Mouse (Mus musculus) hindbrain, embryonic 16.5 days (tissue): ENCODE data around the gene Chd5. TPM values are rescaled to one million over a fixed set of nuclear protein-coding genes. Genes with fewer than 3 reads are reported as not detected.

Experiments
- ATAC-seq: fragments of 200-750 bp; cut with Nextera tagmentation; 2 replicates; pipeline ENCODE4 v1.8.0; 2017; ENCODE audit warnings: moderate TSS enrichment, moderate library complexity
- H3K27ac ChIP-seq: fragments of 300-500 bp; sonication (generic); 2 replicates; pipeline ENCODE4 v1.5.1; 2014; ENCODE audit warnings: low read depth, mild to moderate bottlenecking, control low read depth, low read length, moderate library complexity
- H3K27me3 ChIP-seq: fragments of 300-500 bp; sonication (generic); replicated peaks from 2 replicates; pipeline ENCODE4 v1.6.1; 2014; ENCODE audit warnings: low read length; ENCODE audit not compliant: control insufficient read depth, insufficient read depth
- H3K36me3 ChIP-seq: fragments of 300-500 bp; sonication (generic); 2 replicates; pipeline ENCODE4 v1.6.1; 2014; ENCODE audit warnings: mild to moderate bottlenecking, low read length, moderate library complexity, mixed read lengths; ENCODE audit not compliant: control insufficient read depth, insufficient read depth
- H3K4me1 ChIP-seq: fragments of 300-500 bp; sonication (generic); 2 replicates; pipeline ENCODE4 v1.6.1; 2014; ENCODE audit warnings: low read depth, low read length; ENCODE audit not compliant: control insufficient read depth, insufficient read depth
- H3K4me2 ChIP-seq: fragments of 300-500 bp; sonication (generic); 2 replicates; pipeline ENCODE4 v1.6.1; 2014; ENCODE audit warnings: mild to moderate bottlenecking, low read length, control low read depth, moderate library complexity
- H3K4me3 ChIP-seq: fragments of 300-500 bp; sonication (generic); 2 replicates; pipeline ENCODE4 v1.5.1; 2014; ENCODE audit warnings: mild to moderate bottlenecking, low read length, control low read depth, moderate library complexity
- H3K9ac ChIP-seq: fragments of 300-500 bp; sonication (generic); 2 replicates; pipeline ENCODE4 v1.6.1; 2014; ENCODE audit warnings: low read depth, mild to moderate bottlenecking, control low read depth, low read length, moderate library complexity
- H3K9me3 ChIP-seq: fragments of 300-500 bp; sonication (generic); 2 replicates; pipeline ENCODE4 v1.6.1; 2014; ENCODE audit warnings: mild to moderate bottlenecking, low read length, moderate library complexity; ENCODE audit not compliant: control insufficient read depth
- WGBS: fragments of 180-500 bp; shearing (Covaris S2); extraction: QIAGEN DNeasy Blood & Tissue Kit; methylation state at CpG from one replicate; pipeline ENCODE4 v1.1.7; 2014; 5-methylcytosine and 5-hydroxymethylcytosine counted together
- polyA plus RNA-seq: library from polyadenylated mRNA; unstranded; fragments of >200 nt; fragmentation: Nextera tagmentation; extraction: Ambion mirVana; gene quantifications from 2 replicates; pipeline ENCODE4 v1.2.1, GENCODE M21; 2015

Chd5 gene
- polyA plus RNA-seq, 1 experiment from 2014 or later = 46.7 TPM

DNA sequence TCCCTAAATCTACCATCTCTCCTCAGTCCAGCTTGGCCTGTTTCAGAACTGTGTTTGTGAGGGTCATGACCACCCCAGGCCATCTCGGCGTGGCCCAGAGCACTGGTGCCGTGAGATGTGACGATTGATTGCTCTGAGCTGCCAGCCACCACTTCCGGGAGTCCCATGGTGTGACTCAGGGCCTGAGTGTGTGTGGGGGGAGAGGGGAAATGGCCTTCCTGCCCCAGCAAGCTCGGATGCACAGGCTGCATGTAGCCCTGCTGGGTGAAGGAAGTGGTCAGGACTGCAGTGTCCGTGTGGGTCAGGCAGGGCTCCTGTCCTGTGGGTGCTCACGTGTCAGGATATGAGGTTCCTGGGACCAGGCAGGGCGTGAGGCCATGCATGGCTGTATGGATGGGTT lies 23.7 kb downstream of the Chd5 start:
- Histone ChIP-seq H3K4me3 (no peak overlapping the region), H3K4me2 (no peak overlapping the region), H3K36me3 (peaks cover 14% of the 10 kb centered on the region; the same call in 1 of the 2 replicates), H3K27ac (no peak overlapping the region), H3K9me3 (no peaks in the 10 kb centered on the region), H3K9ac (no peak overlapping the region), H3K4me1 (peaks cover 8% of the 10 kb centered on the region), H3K27me3 (no peaks in the 10 kb centered on the region)
- whole genome bisulfite sequencing = 78% methylated on average over 9 of the region's 9 CpGs
- no peak for ATAC-seq

DNA sequence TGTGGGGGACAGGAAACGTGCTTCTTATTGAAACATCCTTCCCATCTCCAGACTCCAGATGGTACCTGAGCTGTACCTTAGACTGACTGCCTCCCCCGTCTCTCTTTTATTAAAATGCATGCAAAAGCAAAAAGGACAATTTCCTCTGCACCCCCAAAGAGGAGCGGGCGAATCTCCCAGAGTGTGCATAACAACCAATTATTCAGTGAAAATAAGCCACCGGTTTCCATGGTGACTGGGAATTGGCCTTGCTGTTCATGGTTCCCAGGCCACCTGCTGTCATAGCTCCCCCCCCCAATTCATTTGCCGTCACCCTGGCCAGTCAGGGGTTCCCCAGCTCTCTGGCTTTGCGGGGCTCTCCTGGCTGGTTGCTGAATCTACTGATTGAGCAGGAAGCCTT lies 26.8 kb downstream of the Chd5 start:
- no peak for ATAC-seq
- H3K27ac ChIP-seq = no peak overlapping the region
- H3K9ac ChIP-seq = peak overlapping the region; percentile 11; the same call in 1 of the 2 replicates
- H3K27me3 ChIP-seq = no peaks in the 10 kb centered on the region
- WGBS = 25% methylated on average over 7 of the region's 7 CpGs
- peaks cover 8% of the 10 kb centered on the region for H3K4me1 ChIP-seq
- H3K4me2 ChIP-seq = no peak overlapping the region
- peaks cover 16% of the 10 kb centered on the region; the same call in 1 of the 2 replicates for H3K36me3 ChIP-seq
- no peak overlapping the region for H3K4me3 ChIP-seq
- no peaks in the 10 kb centered on the region for H3K9me3 ChIP-seq

DNA sequence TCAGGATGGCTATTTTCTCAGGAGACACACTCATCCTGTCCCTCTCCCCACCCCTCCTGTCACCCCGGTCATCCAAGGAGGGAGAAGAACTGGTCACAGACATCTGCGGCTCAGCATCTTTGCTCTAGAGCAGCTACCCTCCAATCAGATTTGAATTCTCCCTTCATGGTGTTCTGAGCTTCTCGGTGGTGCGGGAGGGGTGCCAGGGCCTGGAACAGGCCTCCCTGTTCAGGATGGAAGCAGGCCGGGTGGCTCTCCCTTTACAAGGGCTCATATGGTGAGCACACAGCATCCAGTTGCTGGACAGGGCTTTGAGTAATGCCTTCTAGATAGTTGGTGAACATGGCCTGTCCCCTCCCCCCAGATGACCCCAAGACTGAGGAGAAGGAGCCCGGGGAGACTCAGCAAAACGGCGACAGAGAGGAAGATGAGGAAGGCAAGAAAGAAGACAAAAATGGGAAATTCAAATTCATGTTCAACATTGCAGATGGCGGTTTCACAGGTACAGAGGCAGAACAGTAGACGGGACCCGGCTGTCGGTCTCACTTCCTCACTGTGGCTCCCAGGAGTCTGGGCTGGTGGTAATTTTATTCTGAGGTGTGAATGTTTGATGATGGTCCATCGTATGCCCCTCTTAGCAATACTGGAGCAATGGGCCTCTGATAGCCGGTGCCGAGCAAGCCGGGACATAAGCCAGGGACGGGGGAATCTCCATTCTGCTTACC lies 44.2 kb downstream of the Chd5 start:
- WGBS = 82% methylated on average over 17 of the region's 17 CpGs
- Histone ChIP-seq H3K4me3 (no peak overlapping the region), H3K27me3 (no peaks in the 10 kb centered on the region; the same call in 1 of the 2 replicates), H3K4me2 (no peak overlapping the region), H3K36me3 (peaks cover 21% of the 10 kb centered on the region), H3K4me1 (no peaks in the 10 kb centered on the region), H3K9ac (no peak overlapping the region), H3K9me3 (no peaks in the 10 kb centered on the region), H3K27ac (no peak overlapping the region)
- no peak for ATAC-seq

DNA sequence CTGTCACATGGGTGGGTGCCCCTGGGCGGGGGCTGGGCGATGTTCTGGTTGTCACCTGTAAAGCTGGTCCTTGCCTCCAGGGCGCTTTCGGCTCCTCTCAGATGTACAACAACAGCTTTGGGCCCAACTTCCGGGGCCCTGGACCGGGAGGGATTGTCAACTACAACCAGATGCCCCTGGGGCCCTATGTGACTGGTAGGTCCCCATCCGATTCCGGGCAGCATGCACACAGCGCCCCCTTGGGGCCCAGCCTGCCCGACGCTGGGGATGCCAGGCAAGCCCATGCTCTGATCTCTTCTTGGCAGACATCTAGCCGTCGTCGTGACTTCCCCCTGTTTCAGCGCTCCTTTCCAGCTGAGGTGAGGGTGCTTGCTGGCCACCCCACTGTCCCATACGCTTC lies 47.2 kb downstream of the Chd5 start:
- Histone ChIP-seq H3K9ac (no peak overlapping the region), H3K4me3 (no peak overlapping the region), H3K9me3 (no peaks in the 10 kb centered on the region), H3K27ac (no peak overlapping the region), H3K36me3 (peaks cover 7% of the 10 kb centered on the region; the same call in 1 of the 2 replicates), H3K4me2 (no peak overlapping the region), H3K27me3 (no peaks in the 10 kb centered on the region), H3K4me1 (no peaks in the 10 kb centered on the region)
- no peak for ATAC-seq
- WGBS = 67% methylated on average over 13 of the region's 16 CpGs

DNA sequence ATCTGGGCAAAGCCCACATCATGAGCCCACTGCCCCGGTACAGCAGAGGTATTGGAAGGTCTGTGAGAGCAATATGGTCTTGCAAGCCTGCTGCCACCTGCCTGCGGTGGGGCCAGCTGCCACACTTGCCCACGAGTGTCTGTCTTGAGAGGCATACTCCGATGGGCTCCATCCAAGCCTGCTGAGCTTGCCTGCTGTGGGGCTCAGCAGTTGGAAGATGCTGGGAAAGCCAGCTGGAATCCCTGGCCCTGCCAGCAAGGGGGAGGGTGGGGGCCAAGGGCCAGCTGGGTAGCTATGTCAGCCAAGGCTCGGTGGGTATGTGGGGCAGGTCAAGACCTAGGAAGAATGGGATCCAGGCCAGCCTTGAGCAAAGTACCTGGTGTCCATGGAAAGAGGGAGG lies 53.7 kb downstream of the Chd5 start:
- H3K4me1 ChIP-seq = no peaks in the 10 kb centered on the region
- 52% methylated on average over 5 of the region's 5 CpGs for WGBS
- no peak overlapping the region for H3K4me3 ChIP-seq
- no peak overlapping the region for H3K9ac ChIP-seq
- H3K9me3 ChIP-seq = no peaks in the 10 kb centered on the region
- H3K36me3 ChIP-seq = 0 out of 2 replicates have a peak, but pooled peaks cover 2% of the 10 kb centered on the region
- no peak overlapping the region for H3K4me2 ChIP-seq
- no peak for ATAC-seq
- H3K27ac ChIP-seq = no peak overlapping the region
- no peaks in the 10 kb centered on the region for H3K27me3 ChIP-seq

DNA sequence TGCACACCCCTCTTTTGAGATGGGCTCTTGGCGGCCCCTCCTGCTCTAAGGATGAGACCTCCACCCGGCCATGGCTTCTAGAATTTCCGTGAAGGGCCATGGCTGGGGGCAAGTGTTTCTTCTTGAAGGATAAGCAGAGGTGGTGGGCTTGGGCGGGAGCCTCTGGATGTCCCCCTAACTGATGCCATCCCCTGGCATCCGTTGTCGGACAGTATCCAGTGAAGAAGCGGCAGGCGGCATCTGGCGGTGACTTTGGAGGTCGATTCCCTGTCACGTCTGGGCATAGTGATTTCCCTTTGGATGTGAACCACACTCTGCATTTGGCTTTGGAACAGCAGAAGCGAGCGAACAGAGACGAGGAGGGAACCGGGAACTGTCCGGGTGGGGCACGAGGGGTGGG lies 54.2 kb downstream of the Chd5 start:
- WGBS = 80% methylated on average over 17 of the region's 17 CpGs
- H3K27me3 ChIP-seq = no peaks in the 10 kb centered on the region
- H3K4me2 ChIP-seq = no peak overlapping the region
- no peak overlapping the region for H3K27ac ChIP-seq
- no peaks in the 10 kb centered on the region for H3K4me1 ChIP-seq
- H3K9ac ChIP-seq = no peak overlapping the region
- ATAC-seq = no peak
- no peak overlapping the region for H3K4me3 ChIP-seq
- no peaks in the 10 kb centered on the region for H3K9me3 ChIP-seq
- no peaks in the 10 kb centered on the region for H3K36me3 ChIP-seq

DNA sequence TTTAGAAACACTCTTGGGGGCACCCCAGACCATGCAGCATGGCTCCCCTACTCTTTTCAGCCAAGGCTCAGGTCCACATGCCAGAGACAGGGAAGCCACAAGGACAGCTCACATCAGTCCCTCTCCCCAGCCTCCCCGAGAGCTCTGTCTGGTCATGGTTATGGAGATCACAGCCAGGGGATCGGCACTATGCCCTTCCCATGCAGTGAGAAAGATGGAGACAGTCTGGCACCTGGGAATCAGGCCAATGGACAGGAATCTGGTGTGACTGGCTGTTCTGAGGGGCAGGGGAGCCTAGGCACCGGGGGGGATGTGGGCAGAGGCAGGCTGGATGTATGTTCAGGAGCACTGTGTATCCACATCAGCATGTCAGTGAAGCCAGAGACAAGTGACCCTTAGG lies 60.5 kb downstream of the Chd5 start:
- no peak; the same call in 1 of the 2 replicates for ATAC-seq
- no peak overlapping the region for H3K9ac ChIP-seq
- 52% methylated on average over 3 of the region's 3 CpGs for WGBS
- H3K4me3 ChIP-seq = no peak overlapping the region
- H3K4me2 ChIP-seq = no peak overlapping the region
- no peaks in the 10 kb centered on the region for H3K36me3 ChIP-seq
- no peak overlapping the region for H3K27ac ChIP-seq
- H3K27me3 ChIP-seq = no peaks in the 10 kb centered on the region
- H3K4me1 ChIP-seq = peaks cover 2% of the 10 kb centered on the region; the same call in 1 of the 2 replicates
- H3K9me3 ChIP-seq = no peaks in the 10 kb centered on the region

DNA sequence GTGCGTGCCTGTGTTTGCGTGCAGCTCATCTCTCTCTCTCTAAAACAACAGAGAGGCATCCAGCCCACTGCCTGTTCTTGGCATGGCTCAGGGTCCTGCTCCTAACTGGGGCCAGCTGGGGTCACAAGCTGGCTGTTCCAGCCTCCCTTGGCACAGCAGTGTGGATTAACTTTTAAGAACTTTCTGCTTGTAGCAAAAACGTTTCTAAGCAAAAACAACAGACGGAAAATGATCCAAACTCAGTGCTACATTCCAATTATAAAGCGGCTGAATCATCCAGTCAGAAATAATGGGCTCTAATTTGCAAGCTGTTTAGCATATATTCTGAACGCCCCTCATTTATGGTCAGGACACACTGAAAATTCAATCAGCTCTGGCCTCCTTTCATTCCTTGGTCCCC lies 66.7 kb downstream of the Chd5 start:
- H3K36me3 ChIP-seq = no peaks in the 10 kb centered on the region

DNA sequence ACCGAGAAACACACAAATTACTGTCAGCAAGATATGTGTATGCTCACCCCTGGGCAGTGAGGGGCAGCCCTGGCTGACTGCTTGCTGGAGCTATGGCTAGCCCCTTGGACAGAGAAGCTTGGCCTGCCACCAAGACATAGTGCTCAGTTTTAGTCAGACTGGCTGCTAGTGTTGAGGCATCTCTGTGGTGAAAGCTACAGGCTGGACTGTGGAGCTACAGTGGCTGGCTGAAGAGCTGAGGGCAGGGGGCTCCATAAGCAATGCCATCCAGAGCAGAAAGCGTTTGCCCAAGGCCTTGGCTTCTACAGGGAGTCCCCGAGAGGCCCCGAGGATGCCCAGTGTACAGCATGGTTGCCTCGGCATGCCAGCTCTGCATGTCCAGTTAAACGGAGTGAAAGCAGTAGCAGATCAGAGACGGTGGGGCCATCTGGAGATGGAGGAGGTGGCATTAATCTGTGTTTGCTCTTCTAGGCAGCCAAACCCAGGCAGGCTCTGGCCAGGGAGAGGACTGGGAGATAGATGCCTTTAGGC lies 67.3 kb downstream of the Chd5 start:
- 61% methylated on average over 7 of the region's 7 CpGs for WGBS
- peak overlapping the region; percentile 56 for H3K27ac ChIP-seq
- no peaks in the 10 kb centered on the region for H3K27me3 ChIP-seq
- no peak overlapping the region for H3K4me2 ChIP-seq
- H3K36me3 ChIP-seq = no peaks in the 10 kb centered on the region
- H3K9ac ChIP-seq = peak overlapping the region; percentile 3; the same call in 1 of the 2 replicates
- peak; percentile 66 for ATAC-seq
- H3K4me3 ChIP-seq = no peak overlapping the region
- peaks cover 21% of the 10 kb centered on the region for H3K4me1 ChIP-seq
- H3K9me3 ChIP-seq = no peaks in the 10 kb centered on the region

More for the DNA sequence above, 66.7 kb downstream of the Chd5 start:
- Histone ChIP-seq H3K4me3 (no peak overlapping the region), H3K4me1 (peaks cover 21% of the 10 kb centered on the region), H3K9me3 (no peaks in the 10 kb centered on the region), H3K4me2 (no peak overlapping the region), H3K27me3 (no peaks in the 10 kb centered on the region), H3K9ac (0 out of 2 replicates have a peak overlapping the region, but pooled peaks have one; percentile 3), H3K27ac (peak overlapping the region; percentile 56)
- 50% methylated on average over 6 of the region's 6 CpGs for WGBS
- ATAC-seq = no peak
